Mouse (Mus musculus) megakaryocyte, embryonic 14.5 days (primary cell): ENCODE results near the gene Fam43a. TPM values are rescaled to one million over a fixed set of nuclear protein-coding genes. Genes with fewer than 3 reads are reported as not detected.
A peak's percentile ranks its signal among the peaks of the same experiment; 100 is the strongest.

ENCODE experiments used
- H3K27me3 ChIP-seq: replicated peaks from 2 replicates; pipeline ENCODE3; 2012; ENCODE audit warnings: inconsistent platforms
- H3K36me3 ChIP-seq: replicated peaks from 2 replicates; pipeline ENCODE3; 2012; ENCODE audit warnings: low read length, inconsistent platforms, mixed read lengths
- H3K4me1 ChIP-seq: 2 replicates; pipeline ENCODE4 v1.6.1; 2012; ENCODE audit warnings: inconsistent platforms
- H3K4me3 ChIP-seq: replicated peaks from 2 replicates; pipeline ENCODE3; 2012; ENCODE audit warnings: moderate library complexity, mild to moderate bottlenecking, inconsistent platforms
- H3K9me3 ChIP-seq: 2 replicates; pipeline ENCODE4 v1.6.1; 2012; ENCODE audit warnings: inconsistent platforms
- FLI1 ChIP-seq: IDR thresholded peaks from 2 replicates; pipeline ENCODE4 v1.6.1; 2012; ENCODE audit warnings: low read length, inconsistent platforms, mixed read lengths
- GATA1 ChIP-seq: IDR thresholded peaks from 3 replicates; pipeline ENCODE4 v1.6.1; 2012; ENCODE audit warnings: mixed read lengths, low read length, inconsistent platforms, borderline replicate concordance
- polyA plus RNA-seq: library from polyadenylated mRNA; stranded (reverse); fragments of >175 nt; gene quantifications from 2 replicates; pipeline ENCODE4 v1.2.3, GENCODE M21; 2012; ENCODE audit warnings: low replicate concordance; ENCODE audit not compliant: insufficient read depth

Gene Fam43a
- polyA plus RNA-seq, 1 experiment = 60.0 TPM

- Histone ChIP-seq H3K4me3 (no peak overlapping the region), H3K9me3 (no peaks in the 10 kb centered on the region), H3K4me1 (peaks cover 31% of the 10 kb centered on the region), H3K36me3 (peaks cover 99% of the 10 kb centered on the region), H3K27me3 (no peaks in the 10 kb centered on the region)
- TF ChIP-seq GATA1 (no peak), FLI1 (no peak)
Measured at GRCm38 (mm10) chr16:30571378-30571777, 28.1 kb upstream of the Fam43a start.

DNA sequence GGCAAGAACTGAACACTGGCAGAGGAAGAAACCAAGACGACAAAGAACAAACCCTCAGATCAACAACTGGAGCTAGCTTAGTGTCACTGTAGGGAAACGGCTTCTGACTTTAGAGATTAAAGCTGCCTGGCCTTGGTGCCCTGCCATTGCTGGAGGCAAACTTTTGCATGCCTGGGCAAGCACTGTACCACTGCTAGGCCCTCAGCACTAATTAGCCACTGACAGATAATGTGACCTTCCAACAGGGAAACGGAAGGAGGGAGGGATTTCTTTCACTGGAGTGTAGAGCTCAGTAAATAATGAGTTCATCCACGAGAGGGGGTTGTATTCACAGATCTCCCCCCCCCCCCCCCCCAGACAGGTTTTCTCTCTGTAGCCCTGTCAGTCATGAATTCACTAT lies 27.3 kb upstream of the Fam43a start:
- no peaks in the 10 kb centered on the region for H3K9me3 ChIP-seq
- TF ChIP-seq FLI1 (no peak), GATA1 (no peak)
- H3K4me1 ChIP-seq = peaks cover 40% of the 10 kb centered on the region
- no peak overlapping the region for H3K4me3 ChIP-seq
- H3K27me3 ChIP-seq = no peaks in the 10 kb centered on the region
- peaks cover 99% of the 10 kb centered on the region for H3K36me3 ChIP-seq

DNA sequence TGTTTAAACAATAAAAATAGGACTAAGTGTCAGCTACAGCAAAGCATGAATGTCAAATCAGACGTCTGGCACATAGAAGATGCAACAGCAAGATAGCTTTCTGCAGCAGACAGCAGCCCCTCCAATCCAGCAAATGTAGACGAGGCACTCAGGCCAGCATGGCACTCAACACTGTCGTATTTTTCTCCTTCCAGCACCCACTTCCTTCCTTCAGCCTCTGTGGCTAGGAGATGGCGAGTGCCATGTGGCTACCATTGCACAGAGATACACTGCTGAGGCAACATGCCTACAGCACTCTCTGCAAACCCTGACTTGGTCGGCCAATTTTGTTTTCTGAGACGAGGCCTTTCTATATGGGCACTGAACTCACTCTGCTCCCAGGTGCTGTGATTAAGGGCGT lies 23.7 kb upstream of the Fam43a start:
- Histone ChIP-seq H3K4me3 (peak overlapping the region; percentile 75), H3K36me3 (peaks cover 100% of the 10 kb centered on the region), H3K4me1 (peaks cover 40% of the 10 kb centered on the region), H3K9me3 (no peaks in the 10 kb centered on the region), H3K27me3 (no peaks in the 10 kb centered on the region)
- TF ChIP-seq FLI1 = no peak
- no peak for TF ChIP-seq GATA1

DNA sequence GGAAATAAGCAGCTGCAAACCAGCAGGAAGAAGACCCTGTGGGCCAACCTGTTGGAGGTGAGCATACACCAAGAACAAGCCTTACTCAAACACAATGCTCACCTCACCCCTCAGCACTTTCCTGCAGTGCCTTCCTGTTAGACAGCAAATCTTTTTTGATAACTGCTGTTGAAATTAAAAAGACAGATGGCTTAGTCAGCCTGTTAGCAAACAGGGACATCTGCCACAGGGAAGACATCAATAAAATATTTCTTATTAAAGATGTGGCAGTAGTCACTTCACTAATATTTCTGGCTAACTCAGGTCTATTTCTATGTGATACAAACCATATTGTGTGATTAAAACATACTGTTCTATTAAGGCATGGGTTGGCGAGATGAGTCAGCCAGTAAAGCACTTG lies 23.1 kb upstream of the Fam43a start:
- TF ChIP-seq GATA1 (no peak), FLI1 (no peak)
- H3K9me3 ChIP-seq = no peaks in the 10 kb centered on the region
- H3K27me3 ChIP-seq = no peaks in the 10 kb centered on the region
- no peak overlapping the region for H3K4me3 ChIP-seq
- peaks cover 100% of the 10 kb centered on the region for H3K36me3 ChIP-seq
- peaks cover 38% of the 10 kb centered on the region for H3K4me1 ChIP-seq

GRCm38 (mm10) chr16:30580765-30581164 lies 18.8 kb upstream of the Fam43a start:
- peaks cover 100% of the 10 kb centered on the region for H3K36me3 ChIP-seq
- peaks cover 22% of the 10 kb centered on the region for H3K4me1 ChIP-seq
- H3K27me3 ChIP-seq = no peaks in the 10 kb centered on the region
- H3K4me3 ChIP-seq = no peak overlapping the region
- no peaks in the 10 kb centered on the region for H3K9me3 ChIP-seq
- TF ChIP-seq FLI1 = no peak

DNA sequence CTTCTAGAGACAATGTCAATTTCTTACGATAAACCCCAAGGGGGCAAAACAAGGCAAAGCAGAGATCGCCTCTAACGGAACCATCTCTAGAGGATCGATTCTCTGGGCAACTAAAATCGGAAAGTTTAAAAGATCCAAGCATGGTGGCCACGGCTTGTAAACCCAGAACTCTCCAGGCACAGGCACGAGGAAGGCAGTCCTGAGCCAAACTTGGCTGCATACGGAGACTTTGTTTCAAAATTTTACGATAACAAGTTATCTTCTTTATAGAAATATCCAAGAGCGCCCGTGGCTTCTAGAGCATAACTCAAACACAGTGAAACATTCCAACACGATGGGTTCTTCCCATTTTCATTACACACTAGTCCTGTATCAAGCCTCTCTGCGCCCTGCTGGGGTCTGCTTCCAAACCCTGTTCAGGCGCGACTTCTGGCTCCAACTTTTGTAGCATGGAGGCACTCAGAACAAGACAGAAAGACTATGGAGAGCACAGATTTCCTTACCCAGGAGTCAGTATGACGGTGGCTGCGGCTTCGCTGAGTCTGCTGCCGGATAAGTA lies 12.5 kb upstream of the Fam43a start:
- H3K4me3 ChIP-seq = peak overlapping the region; percentile 97
- H3K4me1 ChIP-seq = peaks cover 38% of the 10 kb centered on the region
- peaks cover 38% of the 10 kb centered on the region for H3K36me3 ChIP-seq
- TF ChIP-seq FLI1 (no peak), GATA1 (no peak)
- H3K27me3 ChIP-seq = no peaks in the 10 kb centered on the region
- no peaks in the 10 kb centered on the region for H3K9me3 ChIP-seq

- Histone ChIP-seq H3K4me1 (peaks cover 38% of the 10 kb centered on the region), H3K27me3 (no peaks in the 10 kb centered on the region), H3K36me3 (peaks cover 31% of the 10 kb centered on the region), H3K4me3 (peak within 1 kb of the TSS; percentile 97), H3K9me3 (no peaks in the 10 kb centered on the region)
- TF ChIP-seq FLI1 (peak; percentile 77; the same call in 1 of the 2 replicates), GATA1 (no peak)
Measured at GRCm38 (mm10) chr16:30587494-30588327, 11.8 kb upstream of the Fam43a start, which contains the start of gene Lsg1. TSS of gene Lsg1 (minus strand) at chr16:30587592.

GRCm38 (mm10) chr16:30590264-30591209 lies 9.0 kb upstream of the Fam43a start:
- peak overlapping the region; percentile 29 for H3K4me3 ChIP-seq
- H3K27me3 ChIP-seq = peaks cover 3% of the 10 kb centered on the region
- H3K36me3 ChIP-seq = peaks cover 3% of the 10 kb centered on the region
- no peak for TF ChIP-seq FLI1
- no peak for TF ChIP-seq GATA1
- H3K4me1 ChIP-seq = peaks cover 47% of the 10 kb centered on the region
- no peaks in the 10 kb centered on the region for H3K9me3 ChIP-seq

- Histone ChIP-seq H3K4me1 (peaks cover 51% of the 10 kb centered on the region), H3K36me3 (no peaks in the 10 kb centered on the region), H3K4me3 (no peak overlapping the region), H3K27me3 (peaks cover 4% of the 10 kb centered on the region), H3K9me3 (no peaks in the 10 kb centered on the region)
- TF ChIP-seq FLI1 = no peak
- no peak for TF ChIP-seq GATA1
Measured at GRCm38 (mm10) chr16:30591990-30592389, 7.5 kb upstream of the Fam43a start.
